In the genomic region with DNA sequence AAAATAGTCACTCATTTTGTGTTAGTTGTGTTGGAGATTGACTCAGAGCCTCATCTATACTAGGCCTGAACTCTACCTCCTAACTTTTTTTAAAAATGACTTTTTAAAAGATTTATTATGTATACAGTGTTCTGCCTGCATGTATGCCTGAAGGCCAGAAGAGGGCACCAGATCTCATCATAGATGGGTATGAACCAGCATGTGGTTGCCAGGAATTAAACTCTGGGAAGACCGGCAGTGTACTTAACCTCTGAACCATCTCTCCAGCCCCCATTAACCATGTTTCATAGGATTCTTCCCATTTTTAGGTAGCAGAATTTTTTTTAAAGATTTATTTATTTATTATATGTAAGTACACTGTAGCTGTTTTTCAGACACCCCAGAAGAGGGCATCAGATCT, we compare ENCODE assay signal across 12 mouse cellular contexts. TPM values are rescaled to one million over a fixed set of nuclear protein-coding genes. Genes with fewer than 3 reads are reported as not detected.
DNase-seq lines count a peak whose midpoint lies in the region; ATAC-seq and TF ChIP-seq lines count a peak whose summit lies in the region.
"Had no signal": no experiment of that assay in that cellular context is flagged by ENCODE, and none has a peak within 500 bp of the region (broad histone marks: within the 10 kb centered on the region; RNA-seq: fewer than 3 reads in every experiment).

No protein-coding gene starts in this region.

- no peaks in the 10 kb centered on the region for H3K4me1 ChIP-seq in liver, adult 2 months (ENCODE audit: control insufficient read depth, insufficient read depth, low read length)
- H3K4me1 ChIP-seq in liver, embryonic 12.5 days: no peaks in the 10 kb centered on the region
- H3K4me1 ChIP-seq: hindbrain, embryonic 15.5 days; liver, embryonic 15.5 days had no signal

- H3K27ac ChIP-seq in liver, adult 2 months (replicated peaks; ENCODE audit: insufficient read depth, low read depth, low read length): no peak overlapping the region
- H3K27ac ChIP-seq in liver, embryonic 12.5 days: no peak overlapping the region
- H3K27ac ChIP-seq: hindbrain, embryonic 15.5 days; liver, embryonic 15.5 days had no signal

- 0% methylated on average over 1 of the region's 1 CpGs for WGBS in liver, adult 2 months
- 61% methylated on average over 1 of the region's 1 CpGs for WGBS in liver, embryonic 12.5 days (ENCODE audit: insufficient replicate concordance)

- no peak overlapping the region for H3K9ac ChIP-seq in liver, adult 2 months (ENCODE audit: low read depth, low read length)
- no peak overlapping the region for H3K9ac ChIP-seq in liver, embryonic 12.5 days
- H3K9ac ChIP-seq: hindbrain, embryonic 15.5 days; liver, embryonic 15.5 days had no signal

- no peaks in the 10 kb centered on the region for H3K36me3 ChIP-seq in liver, adult 2 months (ENCODE audit: control insufficient read depth, insufficient read depth, low read length)
- H3K36me3 ChIP-seq in liver, embryonic 12.5 days: no peaks in the 10 kb centered on the region
- H3K36me3 ChIP-seq: hindbrain, embryonic 15.5 days; liver, embryonic 15.5 days had no signal

- ATAC-seq in liver, embryonic 12.5 days: no peak
- 0 out of 2 replicates have a peak, but pooled peaks have one; percentile 35 for ATAC-seq in megakaryocyte, adult 5-6 weeks (ENCODE audit: poor library complexity, severe bottlenecking)

- no peaks in the 10 kb centered on the region for H3K79me2 ChIP-seq in liver, adult 2 months (ENCODE audit: control insufficient read depth, insufficient read depth, low read length)

- TF ChIP-seq POLR2A in liver, adult 2 months (IDR thresholded peaks at IDR 0.05; ENCODE audit: extremely low read depth, insufficient read depth, low read length): no peak

- peak; percentile 28 for DNase-seq in liver, adult 2 months (ENCODE audit: extremely low read depth, low read depth, low spot score)
- peak; percentile 53 for DNase-seq in CD4-positive, CD25-positive, alpha-beta regulatory T cell, adult 2 months (ENCODE audit: low read depth, low spot score)
- peak; percentile 7 for DNase-seq in Muller cell, postnatal 12 days (ENCODE audit: inconsistent ontology term)
- DNase-seq in adrenal gland, adult 8-10 months: no peak
- no peak for DNase-seq in spleen, postnatal 10 days (ENCODE audit: low spot score in 2 of 2)
- DNase-seq: cerebellum, adult 18-20 months; layer of hippocampus, adult 9-11 months; thymus, postnatal 4 days had no signal

- H3K4me2 ChIP-seq in liver, embryonic 12.5 days: no peak overlapping the region
- H3K4me2 ChIP-seq: hindbrain, embryonic 15.5 days; liver, embryonic 15.5 days had no signal

- no peaks in the 10 kb centered on the region for H3K9me3 ChIP-seq in liver, embryonic 12.5 days (replicated peaks)
- H3K9me3 ChIP-seq: hindbrain, embryonic 15.5 days; liver, embryonic 15.5 days had no signal

- no peak overlapping the region for H3K4me3 ChIP-seq in liver, adult 2 months (ENCODE audit: insufficient read depth, low read depth, low read length)
- H3K4me3 ChIP-seq in liver, embryonic 12.5 days: no peak overlapping the region
- H3K4me3 ChIP-seq: hindbrain, embryonic 15.5 days; liver, embryonic 15.5 days had no signal

- no peaks in the 10 kb centered on the region for H3K27me3 ChIP-seq in liver, adult 2 months (ENCODE audit: control insufficient read depth, insufficient read depth, low read length)
- H3K27me3 ChIP-seq in liver, embryonic 12.5 days (replicated peaks): 0 out of 2 replicates have a peak, but pooled peaks cover 7% of the 10 kb centered on the region
- H3K27me3 ChIP-seq: liver, embryonic 15.5 days had no signal

- no peak for TF ChIP-seq CTCF in liver, adult 2 months (IDR thresholded peaks at IDR 0.05; ENCODE audit: low read depth, low read length)

RNA-seq across cellular contexts. Expression of gene Eif2s3x, which starts 27.5 kb away (rescaled TPM):
- 93.1 and 103 TPM in 2 replicates for total RNA-seq in liver, adult 2 months (2014; rRNA removed)
- polyA plus RNA-seq in liver, adult 2 months (2012; rRNA removed): 42.7 and 43.7 TPM in 2 replicates
- 68.6 and 73.0 TPM in 2 replicates for polyA plus RNA-seq in liver, embryonic 12.5 days (2016; fragmentation: Nextera tagmentation; extraction: Ambion mirVana)
- 95.0 and 104 TPM in 2 replicates for total RNA-seq in megakaryocyte, adult 5-6 weeks (2015)
- total RNA-seq in megakaryocyte, adult 5-6 weeks (2017): 102 and 106 TPM in 2 replicates
- total RNA-seq in adrenal gland, adult 8-10 months (2022): 100 to 1,000 TPM; 120 to 235 (median 168) TPM

RNA-seq across cellular contexts. Expression of gene Klhl15, which starts 49.2 kb away (rescaled TPM):
- total RNA-seq in liver, adult 2 months (2014; rRNA removed): 5.9 and 7.4 TPM in 2 replicates
- polyA plus RNA-seq in liver, adult 2 months (2012; rRNA removed): 1.8 and 3.9 TPM in 2 replicates
- 6.9 and 7.2 TPM in 2 replicates for polyA plus RNA-seq in liver, embryonic 12.5 days (2016; fragmentation: Nextera tagmentation; extraction: Ambion mirVana)
- total RNA-seq in megakaryocyte, adult 5-6 weeks (2015): 9.4 and 12.9 TPM in 2 replicates
- total RNA-seq in megakaryocyte, adult 5-6 weeks (2017): 6.9 and 7.2 TPM in 2 replicates
- total RNA-seq in adrenal gland, adult 8-10 months (2022): 10 to 100 TPM; 14.7 to 23.6 (median 18.4) TPM

Comparison
In these comparisons a context has a peak if more than half of its experiments do, and no peak if none do; other contexts are left out.
1. DNase-seq: peak in liver, adult 2 months (single experiment), CD4-positive, CD25-positive, alpha-beta regulatory T cell, adult 2 months (single experiment) and Muller cell, postnatal 12 days (single experiment); none in adrenal gland, adult 8-10 months (single experiment) and spleen, postnatal 10 days (0 of 2).